Mouse (Mus musculus) liver, embryonic 15.5 days (tissue): ENCODE data around the gene Spout1. TPM values are rescaled to one million over a fixed set of nuclear protein-coding genes. Genes with fewer than 3 reads are reported as not detected.
A peak's percentile ranks its signal among the peaks of the same experiment; 100 is the strongest.

Experiments used
- ATAC-seq: fragments of 200-750 bp; cut with Nextera tagmentation; 2 replicates; pipeline ENCODE4 v1.8.0; 2017; ENCODE audit warnings: moderate number of reproducible peaks, mild to moderate bottlenecking, moderate library complexity; ENCODE audit not compliant: insufficient read depth
- H3K27ac ChIP-seq: fragments of 300-500 bp; sonication (generic); replicated peaks from 2 replicates; pipeline ENCODE4 v1.5.1; 2015; ENCODE audit warnings: mild to moderate bottlenecking, inconsistent platforms
- H3K27me3 ChIP-seq: fragments of 300-500 bp; sonication (generic); 2 replicates; pipeline ENCODE4 v1.6.1; 2015; ENCODE audit warnings: mild to moderate bottlenecking, inconsistent platforms
- H3K36me3 ChIP-seq: fragments of 300-500 bp; sonication (generic); replicated peaks from 2 replicates; pipeline ENCODE4 v1.6.1; 2015; ENCODE audit warnings: moderate library complexity, mild to moderate bottlenecking, inconsistent platforms
- H3K4me1 ChIP-seq: fragments of 300-500 bp; sonication (generic); replicated peaks from 2 replicates; pipeline ENCODE4 v1.6.1; 2015; ENCODE audit warnings: inconsistent platforms
- H3K4me2 ChIP-seq: fragments of 300-500 bp; sonication (generic); 2 replicates; pipeline ENCODE4 v1.6.1; 2015; ENCODE audit warnings: moderate library complexity, mild to moderate bottlenecking, inconsistent platforms
- H3K4me3 ChIP-seq: fragments of 300-500 bp; sonication (generic); replicated peaks from 2 replicates; pipeline ENCODE4 v1.5.1; 2015; ENCODE audit warnings: mild to moderate bottlenecking, inconsistent platforms
- H3K9ac ChIP-seq: fragments of 300-500 bp; sonication (generic); 2 replicates; pipeline ENCODE4 v1.6.1; 2015; ENCODE audit warnings: moderate library complexity, mild to moderate bottlenecking, inconsistent platforms
- H3K9me3 ChIP-seq: fragments of 300-500 bp; sonication (generic); replicated peaks from 2 replicates; pipeline ENCODE4 v1.6.1; 2016; ENCODE audit warnings: inconsistent platforms
- WGBS: fragments of 180-500 bp; shearing (Covaris S2); methylation state at CpG from one replicate; pipeline ENCODE4 v1.1.7; 2015; ENCODE audit warnings: mixed read lengths; ENCODE audit not compliant: insufficient replicate concordance; 5-methylcytosine and 5-hydroxymethylcytosine counted together
- polyA plus RNA-seq: library from polyadenylated mRNA; unstranded; fragments of >200 nt; fragmentation: Nextera tagmentation; extraction: Ambion mirVana; gene quantifications from 2 replicates; pipeline ENCODE4 v1.2.1, GENCODE M21; 2015

Gene Spout1
- polyA plus RNA-seq: 24.9 and 27.3 TPM in 2 replicates

DNA sequence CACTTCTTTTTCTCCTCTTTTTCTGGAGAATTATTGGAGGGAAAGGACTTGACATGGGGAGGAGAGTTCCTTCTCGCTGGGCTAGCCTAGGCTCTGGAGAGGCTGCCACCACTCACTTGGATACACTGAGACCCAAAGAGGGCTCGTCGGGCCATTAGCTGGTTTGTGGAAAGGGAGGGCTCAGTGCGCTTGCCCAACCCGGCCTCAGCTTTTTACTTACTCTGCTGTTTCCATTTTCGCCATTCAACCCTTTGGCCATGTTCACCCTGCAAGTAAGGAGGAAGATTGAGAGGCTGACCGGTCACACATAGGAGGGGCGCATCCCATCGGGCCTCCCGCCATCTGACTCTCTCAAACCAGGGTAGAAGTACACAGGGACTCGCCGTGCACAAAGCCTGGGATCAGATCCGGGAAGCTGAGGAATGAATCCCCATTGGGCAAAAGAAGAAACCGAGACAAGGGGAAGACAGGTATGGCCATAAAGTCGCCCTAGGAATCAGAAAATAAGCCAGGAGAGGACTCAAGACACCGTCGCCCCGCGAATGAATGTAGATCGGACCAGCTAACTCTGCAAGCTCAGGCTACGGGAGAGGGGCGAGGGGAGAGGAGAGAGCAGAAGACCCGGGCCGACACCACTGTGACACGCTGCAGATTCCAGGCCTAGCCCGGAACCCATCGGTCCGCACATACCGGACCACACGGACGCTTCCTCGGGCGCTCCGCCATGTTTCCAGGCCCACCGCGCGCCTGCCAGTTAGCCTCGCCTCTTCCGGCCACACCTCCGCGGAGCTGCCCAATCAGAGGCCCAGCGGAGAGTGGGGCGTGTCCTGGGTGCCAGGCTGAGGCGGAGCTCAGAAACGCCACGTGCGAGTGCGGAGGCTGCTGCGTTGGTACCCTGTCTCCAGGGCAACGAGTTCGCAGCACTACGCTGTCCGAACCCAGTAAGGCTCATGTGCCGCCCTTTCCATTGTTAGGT is at the start of gene Spout1:
Gene Spout1, minus strand, starts transcription at position 760 of the 976 bp plus-strand sequence.
- peaks cover 42% of the 10 kb centered on the region for H3K36me3 ChIP-seq
- no peaks in the 10 kb centered on the region for H3K9me3 ChIP-seq
- no peaks in the 10 kb centered on the region for H3K27me3 ChIP-seq
- peak within 1 kb of the TSS; percentile 31 for H3K27ac ChIP-seq
- WGBS: under 1% methylated on average over 54 of the region's 54 CpGs
- peak within 1 kb of the TSS; percentile 79 for H3K4me3 ChIP-seq
- ATAC-seq: peak; percentile 90
- H3K9ac ChIP-seq: peak within 1 kb of the TSS; percentile 60
- H3K4me1 ChIP-seq: peaks cover 21% of the 10 kb centered on the region
- peak within 1 kb of the TSS; percentile 90 for H3K4me2 ChIP-seq

DNA sequence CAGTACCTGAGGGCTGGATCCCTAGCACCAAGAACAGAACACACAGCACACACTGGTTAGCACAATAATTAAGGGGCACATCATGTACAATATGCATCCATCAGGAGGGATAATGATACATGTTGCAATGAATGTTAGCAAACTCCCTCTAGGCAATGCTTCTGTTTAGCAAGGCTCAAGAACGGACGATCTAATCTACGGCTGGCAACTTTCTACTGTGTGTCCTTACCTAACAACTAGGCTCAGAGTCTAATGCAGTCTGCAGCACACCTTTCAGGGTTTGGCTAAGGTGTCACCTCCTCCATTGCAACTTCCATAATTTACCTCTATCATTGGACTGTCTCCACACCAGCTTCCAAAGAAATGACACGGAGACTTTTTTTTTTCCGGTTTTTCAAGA is 38.0 kb upstream of the Spout1 start:
- H3K9ac ChIP-seq: no peak overlapping the region
- 77% methylated on average over 5 of the region's 5 CpGs for WGBS
- no peak overlapping the region for H3K4me3 ChIP-seq
- no peaks in the 10 kb centered on the region for H3K36me3 ChIP-seq
- no peaks in the 10 kb centered on the region for H3K9me3 ChIP-seq
- no peak for ATAC-seq
- no peak overlapping the region for H3K27ac ChIP-seq
- H3K27me3 ChIP-seq: no peaks in the 10 kb centered on the region
- H3K4me1 ChIP-seq: 0 out of 2 replicates have a peak, but pooled peaks cover 8% of the 10 kb centered on the region
- H3K4me2 ChIP-seq: no peak overlapping the region

GRCm38 (mm10) chr2:30215493-30215892 is 37.2 kb upstream of the Spout1 start:
- Histone ChIP-seq H3K4me3 (no peak overlapping the region), H3K27ac (no peak overlapping the region), H3K9me3 (no peaks in the 10 kb centered on the region), H3K4me2 (no peak overlapping the region), H3K36me3 (no peaks in the 10 kb centered on the region), H3K9ac (no peak overlapping the region), H3K4me1 (0 out of 2 replicates have a peak, but pooled peaks cover 8% of the 10 kb centered on the region), H3K27me3 (no peaks in the 10 kb centered on the region)
- 64% methylated on average over 6 of the region's 6 CpGs for WGBS
- ATAC-seq: no peak

DNA sequence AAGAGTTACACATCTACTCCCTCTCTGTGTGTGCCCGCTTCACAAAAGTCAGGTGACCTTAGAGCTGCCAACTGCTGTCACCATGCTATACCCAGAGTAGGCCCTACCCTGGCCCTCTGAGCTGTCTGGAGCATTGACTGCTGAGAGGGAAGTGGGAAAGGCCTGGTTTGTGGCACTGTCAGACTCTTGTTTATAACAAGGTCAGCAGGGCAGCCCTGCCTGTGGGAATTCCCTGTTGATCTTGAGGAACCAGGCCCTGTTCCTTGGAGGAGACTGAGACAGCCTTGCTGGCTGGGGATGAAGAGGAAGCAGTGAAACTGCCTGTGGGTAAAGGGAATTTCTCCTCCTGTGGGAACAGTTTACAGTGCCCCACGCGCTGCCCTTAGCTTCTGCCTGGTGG is 36.5 kb upstream of the Spout1 start:
- no peak for ATAC-seq
- Histone ChIP-seq H3K4me2 (no peak overlapping the region), H3K4me3 (no peak overlapping the region), H3K4me1 (0 out of 2 replicates have a peak, but pooled peaks cover 8% of the 10 kb centered on the region), H3K27me3 (no peaks in the 10 kb centered on the region), H3K36me3 (no peaks in the 10 kb centered on the region), H3K27ac (no peak overlapping the region), H3K9ac (no peak overlapping the region), H3K9me3 (no peaks in the 10 kb centered on the region)
- 79% methylated on average over 3 of the region's 3 CpGs for WGBS

- Histone ChIP-seq H3K4me3 (no peak overlapping the region), H3K27ac (no peak overlapping the region), H3K4me1 (0 out of 2 replicates have a peak, but pooled peaks cover 8% of the 10 kb centered on the region), H3K9me3 (no peaks in the 10 kb centered on the region), H3K4me2 (no peak overlapping the region), H3K27me3 (no peaks in the 10 kb centered on the region), H3K36me3 (no peaks in the 10 kb centered on the region), H3K9ac (no peak overlapping the region)
- WGBS: 53% methylated on average over 1 of the region's 1 CpGs
- no peak for ATAC-seq
These were observed 34.7 kb upstream of the Spout1 start for GRCm38 (mm10) chr2:30212951-30213350.

DNA sequence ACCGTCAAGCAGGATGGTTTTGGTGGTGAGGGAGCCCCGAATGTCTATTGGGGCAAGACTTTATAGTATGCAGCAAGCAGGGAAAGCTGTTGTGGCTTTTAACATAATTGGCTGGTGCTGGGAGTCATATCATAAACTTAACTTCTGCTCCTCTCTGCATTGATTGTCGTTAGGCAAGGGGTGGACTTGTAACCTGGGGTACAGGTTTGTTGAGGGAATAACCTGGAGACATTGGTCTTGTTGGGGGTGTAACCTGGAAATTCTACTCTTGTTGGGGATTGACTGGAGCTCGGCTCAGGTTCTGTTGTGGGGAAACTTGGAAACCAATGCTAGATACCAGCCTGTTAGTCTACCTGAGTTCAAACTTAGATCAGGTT is 33.9 kb upstream of the Spout1 start:
- Histone ChIP-seq H3K27ac (peak overlapping the region; percentile 59), H3K27me3 (no peaks in the 10 kb centered on the region), H3K36me3 (no peaks in the 10 kb centered on the region), H3K9ac (no peak overlapping the region), H3K4me2 (no peak overlapping the region), H3K9me3 (no peaks in the 10 kb centered on the region), H3K4me1 (peaks cover 11% of the 10 kb centered on the region; the same call in 1 of the 2 replicates), H3K4me3 (no peak overlapping the region)
- WGBS: 56% methylated on average over 4 of the region's 4 CpGs
- ATAC-seq: no peak

DNA sequence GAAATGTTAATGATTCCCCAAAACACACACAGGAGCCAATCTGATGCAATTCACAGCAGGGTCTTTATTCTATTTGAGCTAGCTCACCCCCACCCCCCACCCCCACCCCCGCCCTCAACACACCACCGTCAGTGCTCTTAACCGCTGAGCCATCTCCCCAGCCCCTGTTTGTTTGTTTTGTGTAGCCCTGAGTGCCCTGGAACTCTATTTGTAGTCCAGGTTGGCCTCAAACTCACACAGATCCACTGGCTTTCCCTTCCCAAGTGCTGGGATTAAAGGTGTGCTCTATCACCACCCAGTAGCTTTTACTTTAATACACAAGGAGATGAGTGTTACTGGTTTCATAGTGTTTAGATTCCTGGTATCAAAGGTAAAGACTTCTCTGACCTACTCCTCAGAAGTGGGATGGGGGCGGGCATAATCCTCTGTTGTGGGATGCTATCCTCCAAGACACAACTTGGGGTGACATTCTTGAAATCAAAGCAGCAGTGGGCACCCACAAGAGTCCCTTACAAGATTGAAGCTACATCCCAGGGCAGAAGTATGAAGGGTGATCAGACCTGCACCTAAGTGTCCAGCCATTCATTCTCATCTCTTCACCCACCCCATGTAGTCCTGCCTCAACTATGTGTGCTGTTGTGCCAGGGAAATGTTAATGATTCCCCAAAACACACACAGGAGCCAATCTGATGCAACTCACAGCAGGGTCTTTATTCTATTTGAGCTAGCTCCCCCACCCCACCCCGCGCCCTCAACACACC is 33.3 kb upstream of the Spout1 start:
- H3K9me3 ChIP-seq: no peaks in the 10 kb centered on the region
- no peak overlapping the region for H3K4me2 ChIP-seq
- ATAC-seq: peak; percentile 38; the same call in 1 of the 2 replicates
- no peak overlapping the region for H3K4me3 ChIP-seq
- H3K4me1 ChIP-seq: peaks cover 16% of the 10 kb centered on the region
- H3K27me3 ChIP-seq: no peaks in the 10 kb centered on the region
- H3K9ac ChIP-seq: no peak overlapping the region
- WGBS: 63% methylated on average over 6 of the region's 6 CpGs
- peak overlapping the region; percentile 59; the same call in 1 of the 2 replicates for H3K27ac ChIP-seq
- no peaks in the 10 kb centered on the region for H3K36me3 ChIP-seq

- H3K9ac ChIP-seq: no peak overlapping the region
- no peaks in the 10 kb centered on the region for H3K36me3 ChIP-seq
- H3K9me3 ChIP-seq: no peaks in the 10 kb centered on the region
- 61% methylated on average over 5 of the region's 5 CpGs for WGBS
- H3K4me2 ChIP-seq: no peak overlapping the region
- H3K4me3 ChIP-seq: no peak overlapping the region
- H3K27me3 ChIP-seq: no peaks in the 10 kb centered on the region
- peaks cover 39% of the 10 kb centered on the region for H3K4me1 ChIP-seq
- no peak for ATAC-seq
- H3K27ac ChIP-seq: no peak overlapping the region
These were observed 29.6 kb upstream of the Spout1 start for GRCm38 (mm10) chr2:30207886-30208285.

- peaks cover 39% of the 10 kb centered on the region for H3K4me1 ChIP-seq
- no peaks in the 10 kb centered on the region for H3K36me3 ChIP-seq
- ATAC-seq: no peak
- no peaks in the 10 kb centered on the region for H3K9me3 ChIP-seq
- 63% methylated on average over 4 of the region's 4 CpGs for WGBS
- no peak overlapping the region for H3K4me2 ChIP-seq
- no peak overlapping the region for H3K4me3 ChIP-seq
- H3K9ac ChIP-seq: no peak overlapping the region
- no peak overlapping the region for H3K27ac ChIP-seq
- H3K27me3 ChIP-seq: no peaks in the 10 kb centered on the region
These were observed 29.1 kb upstream of the Spout1 start for GRCm38 (mm10) chr2:30207401-30207800.

- no peaks in the 10 kb centered on the region for H3K9me3 ChIP-seq
- H3K4me1 ChIP-seq: peaks cover 39% of the 10 kb centered on the region
- H3K4me2 ChIP-seq: peak within 1 kb of the TSS; percentile 84
- H3K4me3 ChIP-seq: peak within 1 kb of the TSS; percentile 77
- under 1% methylated on average over 44 of the region's 44 CpGs for WGBS
- peak within 1 kb of the TSS; percentile 73 for H3K27ac ChIP-seq
- no peaks in the 10 kb centered on the region for H3K27me3 ChIP-seq
- H3K36me3 ChIP-seq: no peaks in the 10 kb centered on the region
- peak within 1 kb of the TSS; percentile 66 for H3K9ac ChIP-seq
- peak; percentile 86 for ATAC-seq
These were observed 27.5 kb upstream of the Spout1 start, which contains the start of gene Kyat1 for GRCm38 (mm10) chr2:30205629-30206357. Gene Kyat1 (minus strand): TSS chr2:30205847.
